Mouse (Mus musculus) forebrain, embryonic 13.5 days (tissue): ENCODE measurements at regions not wholly inside any gene's neighbourhood (a gene's known extent, or its start where the extent isn't known, plus 50 kb on each side); places are given as distances from the start of the nearest gene placed in this dataset.
"Not testable (repeated sequence)": the region's sequence is repeated elsewhere in the genome, so short reads cannot be mapped to it uniquely, and the experiment has no call there.

Experiments
- ATAC-seq: fragments of 200-750 bp; cut with Nextera tagmentation; 2 replicates; pipeline ENCODE4 v1.8.0; 2017
- H3K27ac ChIP-seq: fragments of 300-500 bp; sonication (generic); 2 replicates; pipeline ENCODE4 v1.5.1; 2015; ENCODE audit warnings: inconsistent platforms, mild to moderate bottlenecking, moderate library complexity
- H3K27me3 ChIP-seq: fragments of 300-500 bp; sonication (generic); 2 replicates; pipeline ENCODE4 v1.6.1; 2015; ENCODE audit warnings: mild to moderate bottlenecking, inconsistent platforms
- H3K36me3 ChIP-seq: fragments of 300-500 bp; sonication (generic); 2 replicates; pipeline ENCODE4 v1.6.1; 2015; ENCODE audit warnings: mild to moderate bottlenecking, inconsistent platforms; ENCODE audit not compliant: poor library complexity, severe bottlenecking
- H3K4me1 ChIP-seq: fragments of 300-500 bp; sonication (generic); 2 replicates; pipeline ENCODE4 v1.6.1; 2015; ENCODE audit warnings: inconsistent platforms
- H3K4me2 ChIP-seq: fragments of 300-500 bp; sonication (generic); 2 replicates; pipeline ENCODE4 v1.6.1; 2015; ENCODE audit warnings: inconsistent platforms, mild to moderate bottlenecking, moderate library complexity
- H3K4me3 ChIP-seq: fragments of 300-500 bp; sonication (generic); 2 replicates; pipeline ENCODE4 v1.5.1; 2015; ENCODE audit warnings: mild to moderate bottlenecking, inconsistent platforms
- H3K9ac ChIP-seq: fragments of 300-500 bp; sonication (generic); 2 replicates; pipeline ENCODE4 v1.6.1; 2015; ENCODE audit warnings: mild to moderate bottlenecking, inconsistent platforms
- H3K9me3 ChIP-seq: fragments of 300-500 bp; sonication (generic); replicated peaks from 2 replicates; pipeline ENCODE4 v1.6.1; 2016; ENCODE audit warnings: inconsistent platforms
- WGBS: fragments of 180-500 bp; shearing (Covaris S2); methylation state at CpG from one replicate; pipeline ENCODE4 v1.1.7; 2015; 5-methylcytosine and 5-hydroxymethylcytosine counted together

- no peaks in the 10 kb centered on the region for H3K9me3 ChIP-seq
- no peak overlapping the region for H3K9ac ChIP-seq
- WGBS = 83% methylated on average over 2 of the region's 2 CpGs
- H3K27ac ChIP-seq = no peak overlapping the region
- H3K4me3 ChIP-seq = no peak overlapping the region
- H3K4me2 ChIP-seq = no peak overlapping the region
- no peak for ATAC-seq
- no peaks in the 10 kb centered on the region for H3K4me1 ChIP-seq
- no peaks in the 10 kb centered on the region for H3K27me3 ChIP-seq
- no peaks in the 10 kb centered on the region for H3K36me3 ChIP-seq
These were observed 253.1 kb upstream of the Pfkp start for GRCm38 (mm10) chr13:6901682-6902081.

- H3K9me3 ChIP-seq = no peaks in the 10 kb centered on the region
- no peak for ATAC-seq
- 74% methylated on average over 1 of the region's 1 CpGs for WGBS
These were observed 249.1 kb upstream of the Pfkp start for GRCm38 (mm10) chr13:6897666-6898065.

GRCm38 (mm10) chr13:6891458-6892076, 243.0 kb upstream of the Pfkp start:
- 20% methylated on average over 5 of the region's 5 CpGs for WGBS
- Histone ChIP-seq H3K4me3 (no peak overlapping the region), H3K4me1 (no peaks in the 10 kb centered on the region), H3K9me3 (no peaks in the 10 kb centered on the region), H3K27me3 (no peaks in the 10 kb centered on the region), H3K36me3 (no peaks in the 10 kb centered on the region), H3K4me2 (no peak overlapping the region), H3K27ac (no peak overlapping the region), H3K9ac (no peak overlapping the region)
- no peak; the same call in 1 of the 2 replicates for ATAC-seq

More at GRCm38 (mm10) chr13:6897666-6898065, 249.1 kb upstream of the Pfkp start:
- Histone ChIP-seq H3K9ac (no peak overlapping the region), H3K27me3 (no peaks in the 10 kb centered on the region), H3K27ac (no peak overlapping the region), H3K36me3 (no peaks in the 10 kb centered on the region), H3K4me1 (no peaks in the 10 kb centered on the region), H3K4me2 (no peak overlapping the region), H3K4me3 (no peak overlapping the region)

GRCm38 (mm10) chr13:6889446-6889845, 240.9 kb upstream of the Pfkp start:
- H3K27ac ChIP-seq, H3K27me3 ChIP-seq, H3K4me3 ChIP-seq, H3K36me3 ChIP-seq, H3K4me1 ChIP-seq, H3K9me3 ChIP-seq, H3K4me2 ChIP-seq, H3K9ac ChIP-seq, ATAC-seq: not testable (repeated sequence)
- WGBS = 78% methylated on average over 9 of the region's 9 CpGs

- Histone ChIP-seq H3K4me3 (no peak overlapping the region), H3K27ac (no peak overlapping the region), H3K4me2 (no peak overlapping the region), H3K27me3 (no peaks in the 10 kb centered on the region), H3K36me3 (no peaks in the 10 kb centered on the region), H3K9ac (no peak overlapping the region), H3K4me1 (no peaks in the 10 kb centered on the region), H3K9me3 (no peaks in the 10 kb centered on the region)
- 88% methylated on average over 1 of the region's 1 CpGs for WGBS
- ATAC-seq = no peak
These were observed 239.8 kb upstream of the Pfkp start for GRCm38 (mm10) chr13:6888381-6888780.

GRCm38 (mm10) chr13:6877018-6877901, 228.7 kb upstream of the Pfkp start:
- no peaks in the 10 kb centered on the region for H3K4me1 ChIP-seq
- H3K4me2 ChIP-seq = no peak overlapping the region
- 93% methylated on average over 5 of the region's 5 CpGs for WGBS
- H3K27me3 ChIP-seq = no peaks in the 10 kb centered on the region
- no peaks in the 10 kb centered on the region for H3K36me3 ChIP-seq
- no peaks in the 10 kb centered on the region for H3K9me3 ChIP-seq
- H3K9ac ChIP-seq = no peak overlapping the region
- ATAC-seq = no peak
- no peak overlapping the region for H3K27ac ChIP-seq
- no peak overlapping the region for H3K4me3 ChIP-seq

GRCm38 (mm10) chr13:6862186-6862585, 213.6 kb upstream of the Pfkp start:
- no peaks in the 10 kb centered on the region for H3K27me3 ChIP-seq
- 88% methylated on average over 1 of the region's 1 CpGs for WGBS
- no peaks in the 10 kb centered on the region for H3K4me1 ChIP-seq
- H3K9me3 ChIP-seq = no peaks in the 10 kb centered on the region
- no peak for ATAC-seq
- H3K36me3 ChIP-seq = no peaks in the 10 kb centered on the region
- no peak overlapping the region for H3K27ac ChIP-seq
- no peak overlapping the region for H3K4me3 ChIP-seq
- H3K4me2 ChIP-seq = no peak overlapping the region
- no peak overlapping the region for H3K9ac ChIP-seq

GRCm38 (mm10) chr13:6859551-6859950, 211.0 kb upstream of the Pfkp start:
- no peak for ATAC-seq
- Histone ChIP-seq H3K9ac (no peak overlapping the region), H3K27ac (no peak overlapping the region), H3K27me3 (no peaks in the 10 kb centered on the region), H3K4me2 (no peak overlapping the region), H3K9me3 (no peaks in the 10 kb centered on the region), H3K4me3 (no peak overlapping the region), H3K36me3 (no peaks in the 10 kb centered on the region), H3K4me1 (no peaks in the 10 kb centered on the region)
- 88% methylated on average over 3 of the region's 3 CpGs for WGBS

GRCm38 (mm10) chr13:6855199-6856148, 206.9 kb upstream of the Pfkp start:
- no peak overlapping the region for H3K27ac ChIP-seq
- no peak overlapping the region for H3K4me3 ChIP-seq
- no peak overlapping the region for H3K4me2 ChIP-seq
- H3K36me3 ChIP-seq = no peaks in the 10 kb centered on the region
- H3K9me3 ChIP-seq = no peaks in the 10 kb centered on the region
- no peaks in the 10 kb centered on the region for H3K27me3 ChIP-seq
- 59% methylated on average over 10 of the region's 10 CpGs for WGBS
- H3K4me1 ChIP-seq = no peaks in the 10 kb centered on the region
- ATAC-seq = no peak
- H3K9ac ChIP-seq = no peak overlapping the region

- no peak overlapping the region for H3K4me2 ChIP-seq
- no peaks in the 10 kb centered on the region for H3K4me1 ChIP-seq
- no peak overlapping the region for H3K4me3 ChIP-seq
- no peak overlapping the region for H3K27ac ChIP-seq
- H3K9ac ChIP-seq = no peak overlapping the region
- H3K36me3 ChIP-seq = no peaks in the 10 kb centered on the region
- H3K27me3 ChIP-seq = no peaks in the 10 kb centered on the region
- ATAC-seq = no peak
- 89% methylated on average over 5 of the region's 5 CpGs for WGBS
- H3K9me3 ChIP-seq = no peaks in the 10 kb centered on the region
These were observed 188.9 kb upstream of the Pfkp start for GRCm38 (mm10) chr13:6837446-6837845.

GRCm38 (mm10) chr13:6837075-6837422, 188.5 kb upstream of the Pfkp start:
- H3K4me3 ChIP-seq = no peak overlapping the region
- peak; percentile 63 for ATAC-seq
- H3K4me1 ChIP-seq = no peaks in the 10 kb centered on the region
- no peaks in the 10 kb centered on the region for H3K27me3 ChIP-seq
- H3K36me3 ChIP-seq = no peaks in the 10 kb centered on the region
- H3K4me2 ChIP-seq = no peak overlapping the region
- no peak overlapping the region for H3K9ac ChIP-seq
- no peaks in the 10 kb centered on the region for H3K9me3 ChIP-seq
- no peak overlapping the region for H3K27ac ChIP-seq
- 86% methylated on average over 1 of the region's 1 CpGs for WGBS
